In the genomic region with DNA sequence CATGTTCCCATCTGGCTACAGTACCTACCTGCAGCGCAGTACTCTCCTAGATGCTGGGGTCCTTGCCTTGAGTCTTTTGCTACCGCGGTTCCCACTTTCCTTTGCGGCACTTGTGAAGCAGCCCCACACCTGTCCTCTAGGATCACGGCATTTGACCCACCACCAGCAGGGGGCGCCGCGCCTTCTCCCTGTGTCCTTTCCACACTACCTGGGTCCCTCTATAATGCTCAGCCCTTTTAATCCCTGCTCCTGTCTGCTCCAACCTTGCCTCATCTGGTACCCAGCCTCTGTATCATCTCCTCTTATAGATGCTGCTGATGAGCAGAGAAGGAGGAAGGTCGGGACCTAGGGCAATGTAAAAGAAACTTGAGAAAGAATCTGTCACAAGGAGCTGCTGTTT, we compare ENCODE assay signal across 8 mouse cellular contexts. TPM values are rescaled to one million over a fixed set of nuclear protein-coding genes. Genes with fewer than 3 reads are reported as not detected.
A peak's percentile ranks its signal among the peaks of the same experiment; 100 is the strongest.
DNase-seq lines count a peak whose midpoint lies in the region; TF ChIP-seq lines count a peak whose summit lies in the region.
"Had no signal": no experiment of that assay in that cellular context is flagged by ENCODE, and none has a peak within 500 bp of the region (broad histone marks: within the 10 kb centered on the region; RNA-seq: fewer than 3 reads in every experiment).

No protein-coding gene starts in this region.

- no peak overlapping the region for H3K27ac ChIP-seq in bone marrow macrophage, adult 2 months (ENCODE audit: insufficient read depth, low read depth, low read length)
- H3K27ac ChIP-seq in gastrocnemius, adult 2 months: no peak overlapping the region
- H3K27ac ChIP-seq: neural tube, embryonic 13.5 days had no signal

- no peak overlapping the region for H3K4me3 ChIP-seq in bone marrow macrophage, adult 2 months (ENCODE audit: insufficient read depth, low read length)
- no peak overlapping the region for H3K4me3 ChIP-seq in gastrocnemius, adult 2 months
- H3K4me3 ChIP-seq: neural tube, embryonic 13.5 days had no signal

- TF ChIP-seq POLR2A in bone marrow macrophage, adult 2 months (IDR thresholded peaks at IDR 0.05; ENCODE audit: borderline replicate concordance, low read depth, low read length): no peak

- no peaks in the 10 kb centered on the region for H3K4me1 ChIP-seq in bone marrow macrophage, adult 2 months (ENCODE audit: control insufficient read depth, insufficient read depth, low read length)
- H3K4me1 ChIP-seq: neural tube, embryonic 13.5 days had no signal

- TF ChIP-seq CTCF in bone marrow macrophage, adult 2 months (IDR thresholded peaks at IDR 0.05; ENCODE audit: low read depth, low read length): peak; percentile 31
- peak; percentile 83 for TF ChIP-seq CTCF in gastrocnemius, adult 2 months (IDR thresholded peaks at IDR 0.05)

- intact Hi-C loops in gastrocnemius, adult 2 months (cut with DNase I): loop anchor here (5.0 to 10.0 kb wide), 2 partner anchors 138 to 425 kb away; no protein-coding TSS in a partner anchor

- DNase-seq in right cerebral cortex, adult 18-20 months: peak; percentile 34
- DNase-seq in right cerebral cortex, postnatal 25 days: no peak
- peak; percentile 69 for DNase-seq in gastrocnemius, adult 2 months
- peak; percentile 82 to 83 for DNase-seq in kidney, postnatal 4 days
- DNase-seq in lung, postnatal 25 days (ENCODE audit: low spot score): peak; percentile 36
- DNase-seq in testis, postnatal 14 days (ENCODE audit: low spot score): peak; percentile 49

RNA-seq across cellular contexts. Expression of gene Cachd1, which starts 53.9 kb away (rescaled TPM):
- not detected in 2 replicates for polyA plus RNA-seq in bone marrow macrophage, adult 2 months (2012; ENCODE audit: insufficient read depth, insufficient read length, missing spikeins)
- 1 to 10 TPM; 2.6 to 4.2 TPM for total RNA-seq in gastrocnemius, adult 2 months (2021)
